8 mouse cellular contexts compared by ENCODE assay signal in genomic region chr19:34193149-34193548, GRCm38 (mm10). TPM values are rescaled to one million over a fixed set of nuclear protein-coding genes. Genes with fewer than 3 reads are reported as not detected.
A peak's percentile ranks its signal among the peaks of the same experiment; 100 is the strongest.
DNase-seq lines count a peak whose midpoint lies in the region; ATAC-seq and TF ChIP-seq lines count a peak whose summit lies in the region.

No protein-coding gene starts in this region.

- H3K9me3 ChIP-seq in forebrain, embryonic 12.5 days, result no peaks in the 10 kb centered on the region
- H3K9me3 ChIP-seq in hindbrain, postnatal 0 days (ENCODE audit: low read length), result no peaks in the 10 kb centered on the region
- H3K9me3 ChIP-seq in neural tube, embryonic 12.5 days, result no peaks in the 10 kb centered on the region

- no peak overlapping the region for H3K27ac ChIP-seq in forebrain, embryonic 12.5 days
- H3K27ac ChIP-seq in hindbrain, postnatal 0 days, result peak overlapping the region; percentile 86; the same call in 1 of the 2 replicates
- H3K27ac ChIP-seq in neural tube, embryonic 12.5 days, result no peak overlapping the region

- H3K9ac ChIP-seq in forebrain, embryonic 12.5 days, result no peak overlapping the region
- H3K9ac ChIP-seq in hindbrain, postnatal 0 days (replicated peaks; ENCODE audit: low read length), result peak overlapping the region; percentile 70
- no peak overlapping the region for H3K9ac ChIP-seq in neural tube, embryonic 12.5 days

- no peak; the same call in 1 of the 2 replicates for ATAC-seq in forebrain, embryonic 12.5 days (ENCODE audit: low FRiP score)
- ATAC-seq in hindbrain, postnatal 0 days, result peak; percentile 21; the same call in 1 of the 2 replicates
- ATAC-seq in neural tube, embryonic 12.5 days (ENCODE audit: low FRiP score, low read depth), result no peak
- no peak for ATAC-seq in granulocyte monocyte progenitor cell, adult 5-6 weeks (replicated peaks; ENCODE audit: poor library complexity, severe bottlenecking)

- peak overlapping the region; percentile 97 for H3K4me2 ChIP-seq in forebrain, embryonic 12.5 days
- peak overlapping the region; percentile 90 for H3K4me2 ChIP-seq in hindbrain, postnatal 0 days (ENCODE audit: low read depth, low read length)
- peak overlapping the region; percentile 97 for H3K4me2 ChIP-seq in neural tube, embryonic 12.5 days (replicated peaks)

- H3K27me3 ChIP-seq in forebrain, embryonic 12.5 days, result peaks cover 8% of the 10 kb centered on the region
- no peaks in the 10 kb centered on the region for H3K27me3 ChIP-seq in hindbrain, postnatal 0 days (ENCODE audit: insufficient read depth, low read length)
- no peaks in the 10 kb centered on the region for H3K27me3 ChIP-seq in neural tube, embryonic 12.5 days (replicated peaks)

- H3K4me3 ChIP-seq in forebrain, embryonic 12.5 days (replicated peaks), result peak overlapping the region; percentile 65
- peak overlapping the region; percentile 78 for H3K4me3 ChIP-seq in hindbrain, postnatal 0 days (ENCODE audit: low read length)
- H3K4me3 ChIP-seq in neural tube, embryonic 12.5 days, result peak overlapping the region; percentile 67; the same call in 1 of the 2 replicates

- peaks cover 5% of the 10 kb centered on the region; the same call in 1 of the 2 replicates for H3K4me1 ChIP-seq in forebrain, embryonic 12.5 days
- peaks cover 12% of the 10 kb centered on the region for H3K4me1 ChIP-seq in hindbrain, postnatal 0 days (ENCODE audit: insufficient read depth, low read length)
- H3K4me1 ChIP-seq in neural tube, embryonic 12.5 days, result no peaks in the 10 kb centered on the region

- no peak for TF ChIP-seq CTCF in hindbrain, postnatal 0 days (IDR thresholded peaks at IDR 0.05; ENCODE audit: low read depth)

- H3K36me3 ChIP-seq in forebrain, embryonic 12.5 days (replicated peaks), result no peaks in the 10 kb centered on the region
- H3K36me3 ChIP-seq in hindbrain, postnatal 0 days (ENCODE audit: insufficient read depth, low read length), result no peaks in the 10 kb centered on the region
- H3K36me3 ChIP-seq in neural tube, embryonic 12.5 days, result no peaks in the 10 kb centered on the region

- DNase-seq in left cerebral cortex, adult 18-20 months (ENCODE audit: low spot score in 2 of 2), result peak; percentile 18 to 32
- no peak for DNase-seq in left cerebral cortex, adult 8-10 months (ENCODE audit: low spot score in 2 of 2)
- DNase-seq in adrenal gland, postnatal 25 days, result peak; percentile 11
- peak; percentile 66 for DNase-seq in hindbrain, postnatal 0 days (ENCODE audit: low spot score)
- peak; percentile 13 for DNase-seq in liver

- WGBS in forebrain, embryonic 12.5 days, result 15% methylated on average over 9 of the region's 9 CpGs
- WGBS in hindbrain, postnatal 0 days, result 5% methylated on average over 9 of the region's 9 CpGs
- WGBS in neural tube, embryonic 12.5 days, result 13% methylated on average over 9 of the region's 9 CpGs

RNA-seq across cellular contexts. Expression of gene Stambpl1, which starts 1.1 kb away (rescaled TPM):
- 10 to 100 TPM; 22.5 to 23.4 TPM for total RNA-seq in left cerebral cortex, adult 18-20 months (2021)
- total RNA-seq in left cerebral cortex, adult 8-10 months (2022), result 10 to 100 TPM; 19.1 to 21.7 (median 20.7) TPM
- total RNA-seq in adrenal gland, postnatal 25 days (2021), result 5.5 and 6.7 TPM in 2 replicates
- polyA plus RNA-seq in forebrain, embryonic 12.5 days (2016; fragmentation: Nextera tagmentation; extraction: Ambion mirVana), result 2.5 and 3.2 TPM in 2 replicates
- 16.1 and 21.2 TPM in 2 replicates for total RNA-seq in hindbrain, postnatal 0 days (2014; rRNA removed)
- 19.4 and 19.5 TPM in 2 replicates for polyA plus RNA-seq in hindbrain, postnatal 0 days (2015; fragmentation: Nextera tagmentation; extraction: Ambion mirVana)
- 5.8 and 6.8 TPM in 2 replicates for polyA plus RNA-seq in neural tube, embryonic 12.5 days (2016; fragmentation: Nextera tagmentation; extraction: Ambion mirVana)
- total RNA-seq in granulocyte monocyte progenitor cell, adult 5-6 weeks (2014; fragmentation: Nextera tagmentation), result 12.4 and 34.2 TPM in 2 replicates
- 12.7 and 23.8 TPM in 2 replicates for total RNA-seq in granulocyte monocyte progenitor cell, adult 5-6 weeks (2017)

RNA-seq across cellular contexts. Expression of gene Ankrd22, which starts 27.3 kb away (rescaled TPM):
- total RNA-seq in left cerebral cortex, adult 18-20 months (2021), result under 1 TPM in 1 of 2 experiments, not detected in 1; 0.60 TPM
- total RNA-seq in left cerebral cortex, adult 8-10 months (2022), result under 1 TPM in 3 of 4 experiments, not detected in 1; 0.30 to 0.65 (median 0.36) TPM
- total RNA-seq in adrenal gland, postnatal 25 days (2021), result not detected in 2 replicates
- polyA plus RNA-seq in forebrain, embryonic 12.5 days (2016; fragmentation: Nextera tagmentation; extraction: Ambion mirVana), result not detected in 2 replicates
- not detected in 2 replicates for total RNA-seq in hindbrain, postnatal 0 days (2014; rRNA removed)
- not detected in 2 replicates for polyA plus RNA-seq in hindbrain, postnatal 0 days (2015; fragmentation: Nextera tagmentation; extraction: Ambion mirVana)
- 0.19 and 0.20 TPM in 2 replicates for polyA plus RNA-seq in neural tube, embryonic 12.5 days (2016; fragmentation: Nextera tagmentation; extraction: Ambion mirVana)
- 0.26 TPM in 1 of 2 replicates, not detected in the other for total RNA-seq in granulocyte monocyte progenitor cell, adult 5-6 weeks (2014; fragmentation: Nextera tagmentation)
- 0.98 and 2.0 TPM in 2 replicates for total RNA-seq in granulocyte monocyte progenitor cell, adult 5-6 weeks (2017)

Comparison
In these comparisons a context has a peak if more than half of its experiments do, and no peak if none do; other contexts are left out.
1. DNase-seq: peak in left cerebral cortex, adult 18-20 months (2 of 2), adrenal gland, postnatal 25 days (single experiment), hindbrain, postnatal 0 days (single experiment) and liver (single experiment); none in left cerebral cortex, adult 8-10 months (0 of 2).
2. Peak in every context shown above with its lines, with median percentiles within 50 percentile points of each other: H3K4me2 ChIP-seq and H3K4me3 ChIP-seq.